Mouse (Mus musculus) G1E (cell line): ENCODE results near the gene Mrpl22.

ENCODE experiments used
- CTCF ChIP-seq: IDR thresholded peaks from 2 replicates; pipeline ENCODE4 v1.5.1; 2012; ENCODE audit warnings: low read depth, low read length, inconsistent platforms, mixed read lengths
- GATA1 ChIP-seq: IDR thresholded peaks from 2 replicates; pipeline ENCODE4 v1.6.1; 2012; ENCODE audit warnings: borderline replicate concordance, low read length, inconsistent platforms, mixed read lengths
- GATA2 ChIP-seq: IDR thresholded peaks from 2 replicates; pipeline ENCODE4 v1.6.1; 2012; ENCODE audit warnings: low read depth, low read length, inconsistent platforms, borderline replicate concordance
- POLR2AphosphoS5 ChIP-seq: IDR thresholded peaks from 2 replicates; pipeline ENCODE4 v1.6.1; 2012; ENCODE audit warnings: low read depth, low read length, inconsistent platforms; ENCODE audit not compliant: insufficient replicate concordance

DNA sequence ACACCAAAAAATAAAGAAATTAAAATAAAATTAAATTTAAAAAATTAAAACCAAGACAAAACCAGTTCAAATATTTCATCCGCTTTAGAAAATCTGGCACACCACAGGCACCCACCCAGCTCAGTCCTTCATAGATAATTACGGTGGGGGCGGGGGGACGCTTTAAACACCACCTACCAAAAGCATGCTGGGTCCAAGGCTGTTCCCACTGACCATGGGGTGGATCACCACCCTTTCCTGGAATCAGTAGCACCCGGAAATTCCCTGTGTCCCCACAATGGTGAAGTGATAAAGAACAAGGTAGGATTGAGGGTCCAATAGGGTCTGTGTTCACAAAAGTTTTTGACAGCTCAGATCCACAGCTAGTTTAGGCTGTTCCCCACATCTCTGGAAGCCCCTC lies 44.4 kb downstream of the Mrpl22 start:
- TF ChIP-seq CTCF (no peak), GATA1 (no peak), POLR2AphosphoS5 (no peak), GATA2 (no peak)
